Mouse (Mus musculus) neural tube, embryonic 11.5 days (tissue): ENCODE results near the gene Nrde2. TPM values are rescaled to one million over a fixed set of nuclear protein-coding genes. Genes with fewer than 3 reads are reported as not detected.
A peak's percentile ranks its signal among the peaks of the same experiment; 100 is the strongest.

ENCODE experiments used
- ATAC-seq: fragments of 200-750 bp; cut with Nextera tagmentation; 2 replicates; pipeline ENCODE4 v1.8.0; 2017; ENCODE audit warnings: moderate number of reproducible peaks, mild to moderate bottlenecking, moderate TSS enrichment, moderate library complexity; ENCODE audit not compliant: insufficient read depth, low FRiP score, low TSS enrichment
- DNase-seq: peaks from one replicate; pipeline ENCODE4 v3.0.0-alpha.2; 2015; ENCODE audit warnings: low spot score
- H3K27ac ChIP-seq: fragments of 300-500 bp; sonication (generic); 2 replicates; pipeline ENCODE4 v1.5.1; 2014; ENCODE audit warnings: low read depth, mild to moderate bottlenecking, low read length
- H3K27me3 ChIP-seq: fragments of 300-500 bp; sonication (generic); 2 replicates; pipeline ENCODE4 v1.6.1; 2014; ENCODE audit warnings: mild to moderate bottlenecking, low read length, mixed read lengths; ENCODE audit not compliant: control insufficient read depth, insufficient read depth
- H3K36me3 ChIP-seq: fragments of 300-500 bp; sonication (generic); 2 replicates; pipeline ENCODE4 v1.6.1; 2014; ENCODE audit warnings: mild to moderate bottlenecking, low read length, moderate library complexity, mixed read lengths; ENCODE audit not compliant: control insufficient read depth, insufficient read depth
- H3K4me1 ChIP-seq: fragments of 300-500 bp; sonication (generic); 2 replicates; pipeline ENCODE4 v1.6.1; 2014; ENCODE audit warnings: low read length, mixed read lengths; ENCODE audit not compliant: control insufficient read depth, insufficient read depth
- H3K4me2 ChIP-seq: fragments of 300-500 bp; sonication (generic); 2 replicates; pipeline ENCODE4 v1.6.1; 2014; ENCODE audit warnings: low read depth, mild to moderate bottlenecking, moderate library complexity
- H3K4me3 ChIP-seq: fragments of 300-500 bp; sonication (generic); 2 replicates; pipeline ENCODE4 v1.5.1; 2014; ENCODE audit warnings: low read depth, low read length
- H3K9ac ChIP-seq: fragments of 300-500 bp; sonication (generic); 2 replicates; pipeline ENCODE4 v1.6.1; 2014; ENCODE audit warnings: mild to moderate bottlenecking, low read length
- H3K9me3 ChIP-seq: fragments of 300-500 bp; sonication (generic); 2 replicates; pipeline ENCODE4 v1.6.1; 2016; ENCODE audit warnings: low read length; ENCODE audit not compliant: control insufficient read depth
- WGBS: fragments of 180-500 bp; shearing (Covaris S2); extraction: QIAGEN DNeasy Blood & Tissue Kit; methylation state at CpG from one replicate; pipeline ENCODE4 v1.1.7; 2014; 5-methylcytosine and 5-hydroxymethylcytosine counted together
- polyA plus RNA-seq: library from polyadenylated mRNA; unstranded; fragments of >200 nt; fragmentation: Nextera tagmentation; extraction: Ambion mirVana; gene quantifications from 2 replicates; pipeline ENCODE4 v1.2.1, GENCODE M21; 2014

Gene Nrde2
- polyA plus RNA-seq, 1 experiment from 2014 or later: 13.6 TPM

- H3K9me3 ChIP-seq: no peaks in the 10 kb centered on the region
- ATAC-seq: peak; percentile 56
- H3K36me3 ChIP-seq: no peaks in the 10 kb centered on the region
- no peaks in the 10 kb centered on the region for H3K27me3 ChIP-seq
- H3K4me1 ChIP-seq: peaks cover 10% of the 10 kb centered on the region; the same call in 1 of the 2 replicates
- no peak overlapping the region; the same call in 1 of the 2 replicates for H3K4me3 ChIP-seq
- DNase-seq: peak; percentile 50
- H3K27ac ChIP-seq: peak overlapping the region; percentile 62; the same call in 1 of the 2 replicates
- peak overlapping the region; percentile 50; the same call in 1 of the 2 replicates for H3K9ac ChIP-seq
- 17% methylated on average over 23 of the region's 28 CpGs for WGBS
- peak overlapping the region; percentile 51 for H3K4me2 ChIP-seq
Measured at GRCm38 (mm10) chr12:100167931-100168871, 8.7 kb upstream of the Nrde2 start.

GRCm38 (mm10) chr12:100167502-100167901 is 8.0 kb upstream of the Nrde2 start:
- peak; percentile 39; the same call in 1 of the 2 replicates for ATAC-seq

GRCm38 (mm10) chr12:100166939-100167338 is 7.5 kb upstream of the Nrde2 start:
- Histone ChIP-seq H3K4me3 (no peak overlapping the region), H3K27ac (no peak overlapping the region), H3K4me2 (no peak overlapping the region), H3K9me3 (no peaks in the 10 kb centered on the region), H3K36me3 (no peaks in the 10 kb centered on the region), H3K27me3 (no peaks in the 10 kb centered on the region), H3K9ac (no peak overlapping the region), H3K4me1 (peaks cover 10% of the 10 kb centered on the region; the same call in 1 of the 2 replicates)
- ATAC-seq (no peak), DNase-seq (no peak)
- 87% methylated on average over 8 of the region's 8 CpGs for WGBS

More at GRCm38 (mm10) chr12:100167502-100167901, 8.0 kb upstream of the Nrde2 start:
- Histone ChIP-seq H3K36me3 (no peaks in the 10 kb centered on the region), H3K9ac (no peak overlapping the region), H3K4me3 (no peak overlapping the region), H3K27ac (peak overlapping the region; percentile 7; the same call in 1 of the 2 replicates), H3K4me2 (no peak overlapping the region), H3K9me3 (no peaks in the 10 kb centered on the region), H3K27me3 (no peaks in the 10 kb centered on the region), H3K4me1 (peaks cover 10% of the 10 kb centered on the region; the same call in 1 of the 2 replicates)
- WGBS: 95% methylated on average over 1 of the region's 1 CpGs
- no peak for DNase-seq

- Histone ChIP-seq H3K9ac (no peak overlapping the region), H3K4me2 (no peak overlapping the region), H3K36me3 (no peaks in the 10 kb centered on the region), H3K4me3 (no peak overlapping the region), H3K27me3 (no peaks in the 10 kb centered on the region), H3K9me3 (no peaks in the 10 kb centered on the region), H3K27ac (no peak overlapping the region), H3K4me1 (peaks cover 10% of the 10 kb centered on the region; the same call in 1 of the 2 replicates)
- 0 out of 2 replicates have a peak, but pooled peaks have one; percentile 37 for ATAC-seq
- 26% methylated on average over 3 of the region's 3 CpGs for WGBS
- DNase-seq: peak; percentile 68
Measured at GRCm38 (mm10) chr12:100166177-100166576, 6.7 kb upstream of the Nrde2 start.

GRCm38 (mm10) chr12:100164991-100165500 is 5.6 kb upstream of the Nrde2 start:
- Histone ChIP-seq H3K4me3 (no peak overlapping the region), H3K4me2 (no peak overlapping the region), H3K4me1 (peaks cover 10% of the 10 kb centered on the region; the same call in 1 of the 2 replicates), H3K27ac (no peak overlapping the region), H3K36me3 (no peaks in the 10 kb centered on the region), H3K27me3 (no peaks in the 10 kb centered on the region), H3K9me3 (no peaks in the 10 kb centered on the region), H3K9ac (no peak overlapping the region)
- ATAC-seq (no peak), DNase-seq (no peak)
- 81% methylated on average over 7 of the region's 7 CpGs for WGBS

- peaks cover 6% of the 10 kb centered on the region for H3K36me3 ChIP-seq
- H3K4me2 ChIP-seq: no peak overlapping the region
- H3K9ac ChIP-seq: no peak overlapping the region
- ATAC-seq (no peak), DNase-seq (no peak)
- H3K9me3 ChIP-seq: no peaks in the 10 kb centered on the region
- no peak overlapping the region for H3K27ac ChIP-seq
- no peak overlapping the region for H3K4me3 ChIP-seq
- WGBS: 93% methylated on average over 7 of the region's 7 CpGs
- H3K27me3 ChIP-seq: no peaks in the 10 kb centered on the region
- no peaks in the 10 kb centered on the region for H3K4me1 ChIP-seq
Measured at GRCm38 (mm10) chr12:100152466-100152865, 7.0 kb downstream of the Nrde2 start.

GRCm38 (mm10) chr12:100144269-100144668 is 15.2 kb downstream of the Nrde2 start:
- H3K27me3 ChIP-seq: no peaks in the 10 kb centered on the region
- ATAC-seq (no peak), DNase-seq (no peak)
- no peaks in the 10 kb centered on the region for H3K4me1 ChIP-seq
- H3K4me2 ChIP-seq: no peak overlapping the region
- H3K9me3 ChIP-seq: no peaks in the 10 kb centered on the region
- no peak overlapping the region for H3K9ac ChIP-seq
- H3K36me3 ChIP-seq: peaks cover 8% of the 10 kb centered on the region
- no peak overlapping the region for H3K4me3 ChIP-seq
- WGBS: 85% methylated on average over 5 of the region's 5 CpGs
- no peak overlapping the region for H3K27ac ChIP-seq

- H3K4me1 ChIP-seq: no peaks in the 10 kb centered on the region
- peaks cover 10% of the 10 kb centered on the region for H3K36me3 ChIP-seq
- H3K9me3 ChIP-seq: no peaks in the 10 kb centered on the region
- H3K9ac ChIP-seq: no peak overlapping the region
- DNase-seq (no peak), ATAC-seq (no peak)
- no peak overlapping the region for H3K4me2 ChIP-seq
- WGBS: 92% methylated on average over 9 of the region's 9 CpGs
- no peak overlapping the region for H3K27ac ChIP-seq
- no peaks in the 10 kb centered on the region for H3K27me3 ChIP-seq
- no peak overlapping the region for H3K4me3 ChIP-seq
Measured at GRCm38 (mm10) chr12:100143737-100144136, 15.7 kb downstream of the Nrde2 start.
